Mouse (Mus musculus): ENCODE results near the gene Cx3cr1. TPM values are rescaled to one million over a fixed set of nuclear protein-coding genes. Genes with fewer than 3 reads are reported as not detected.
"Not testable (repeated sequence)": the region's sequence is repeated elsewhere in the genome, so short reads cannot be mapped to it uniquely, and the experiment has no call there.

Cx3cr1 gene
- polyA plus RNA-seq (2012; rRNA removed) = 9.1 and 11.8 TPM in 2 replicates

DNA sequence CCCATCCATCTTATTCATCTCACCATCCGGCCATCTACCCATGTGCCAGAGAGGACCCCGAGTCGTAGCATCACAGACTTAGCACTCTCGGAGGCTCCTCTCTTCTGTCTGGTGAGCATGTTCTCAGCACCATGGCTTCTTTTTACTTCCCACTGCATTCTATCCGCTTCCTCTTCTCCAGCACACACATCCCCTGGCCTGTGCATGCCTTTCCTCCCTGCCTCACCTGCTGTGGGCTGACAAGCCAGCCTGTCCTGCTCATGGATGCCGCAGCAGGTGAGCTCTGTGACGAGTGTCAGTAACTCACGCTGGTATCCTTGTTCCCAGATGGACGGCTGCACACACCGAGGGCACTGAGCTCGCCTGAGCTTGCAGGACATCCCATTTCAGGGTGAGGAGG, at the start of gene Cx3cr1:
Cx3cr1 (minus strand) TSS at position 101 of the 400 bp plus-strand sequence.
- no peak for DNase-seq (ENCODE audit: low read depth)

DNA sequence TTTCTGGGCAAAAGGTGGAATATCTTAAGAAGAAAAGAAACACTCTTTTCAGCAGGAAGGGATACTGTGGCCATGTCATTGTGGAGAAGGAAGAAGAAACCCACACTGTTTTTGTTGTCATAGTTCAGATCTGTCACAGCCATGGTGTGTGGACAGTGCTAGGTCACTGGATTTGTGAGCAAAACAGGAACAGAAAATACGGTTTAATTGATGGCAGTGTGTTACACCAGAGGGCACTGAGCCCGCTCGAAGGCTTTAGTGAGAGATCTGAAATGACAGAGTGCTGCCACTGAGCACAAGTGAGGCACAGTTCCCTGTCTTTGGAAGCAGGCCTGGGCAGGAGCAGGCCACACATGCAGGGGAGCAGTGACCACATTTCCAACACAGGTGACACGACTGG, 48.5 kb upstream of the Cx3cr1 start:
- no peak for DNase-seq (ENCODE audit: low read depth)

DNA sequence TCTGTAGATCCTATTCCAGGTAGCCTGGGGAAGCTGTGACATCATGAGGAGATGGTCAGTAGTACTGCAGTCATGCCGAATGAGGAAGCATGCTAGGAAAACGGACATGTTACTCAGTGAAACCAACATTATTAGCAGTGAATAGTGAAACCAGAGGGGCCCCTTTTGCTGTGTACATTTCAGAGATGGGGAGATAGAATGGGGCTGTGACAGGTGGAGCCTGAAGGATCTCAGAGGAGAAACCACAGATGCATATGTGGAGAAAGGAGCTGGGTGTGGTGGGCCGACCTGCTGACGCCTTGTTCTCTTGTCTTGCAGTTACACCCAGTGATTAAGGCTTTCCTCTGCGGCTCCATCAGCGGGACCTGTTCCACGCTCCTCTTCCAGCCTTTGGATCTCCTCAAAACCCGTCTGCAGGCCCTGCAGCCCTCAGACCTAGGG, 46.5 kb upstream of the Cx3cr1 start:
- DNase-seq (ENCODE audit: low read depth) = no peak

DNA sequence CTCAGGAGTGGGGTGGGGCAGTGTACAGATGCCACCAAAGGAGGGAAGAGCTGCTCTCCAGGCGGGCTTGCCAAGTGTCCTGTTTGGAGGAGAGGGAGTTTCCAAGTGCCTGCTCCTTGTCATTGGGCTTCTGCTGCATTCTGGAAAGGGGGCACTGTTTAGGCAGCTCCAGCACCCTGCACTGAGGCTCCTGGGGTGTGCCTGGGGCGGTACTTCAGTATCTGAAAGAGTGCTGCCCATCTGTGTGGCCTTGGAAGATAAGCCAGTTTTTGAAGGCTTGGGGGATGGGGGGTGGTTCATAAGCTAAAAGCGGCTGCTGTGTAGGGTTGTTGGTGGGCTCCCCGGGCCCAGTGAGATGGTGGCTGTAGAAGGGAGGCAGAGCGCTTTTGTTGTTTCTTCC, 45.9 kb upstream of the Cx3cr1 start:
- no peak for DNase-seq (ENCODE audit: low read depth)

DNA sequence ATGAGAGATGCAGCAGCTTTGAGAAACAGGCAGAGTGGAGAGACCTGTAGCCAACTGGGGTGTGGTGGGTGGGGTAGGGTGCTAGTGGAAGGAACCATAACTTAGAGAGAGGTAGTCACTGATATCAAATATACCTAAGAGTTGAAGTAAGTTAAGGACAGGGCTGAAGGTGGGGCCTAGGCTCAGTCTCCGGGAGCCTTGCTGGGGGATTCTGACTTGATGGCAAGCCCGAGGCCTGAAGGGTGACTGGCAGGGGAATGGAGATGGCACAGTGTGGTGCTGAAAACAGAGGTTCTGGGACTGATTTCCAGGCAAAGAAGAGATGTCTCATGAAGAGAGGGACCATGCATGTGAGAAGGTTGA, 45.1 kb upstream of the Cx3cr1 start:
- DNase-seq (ENCODE audit: low read depth) = no peak

DNA sequence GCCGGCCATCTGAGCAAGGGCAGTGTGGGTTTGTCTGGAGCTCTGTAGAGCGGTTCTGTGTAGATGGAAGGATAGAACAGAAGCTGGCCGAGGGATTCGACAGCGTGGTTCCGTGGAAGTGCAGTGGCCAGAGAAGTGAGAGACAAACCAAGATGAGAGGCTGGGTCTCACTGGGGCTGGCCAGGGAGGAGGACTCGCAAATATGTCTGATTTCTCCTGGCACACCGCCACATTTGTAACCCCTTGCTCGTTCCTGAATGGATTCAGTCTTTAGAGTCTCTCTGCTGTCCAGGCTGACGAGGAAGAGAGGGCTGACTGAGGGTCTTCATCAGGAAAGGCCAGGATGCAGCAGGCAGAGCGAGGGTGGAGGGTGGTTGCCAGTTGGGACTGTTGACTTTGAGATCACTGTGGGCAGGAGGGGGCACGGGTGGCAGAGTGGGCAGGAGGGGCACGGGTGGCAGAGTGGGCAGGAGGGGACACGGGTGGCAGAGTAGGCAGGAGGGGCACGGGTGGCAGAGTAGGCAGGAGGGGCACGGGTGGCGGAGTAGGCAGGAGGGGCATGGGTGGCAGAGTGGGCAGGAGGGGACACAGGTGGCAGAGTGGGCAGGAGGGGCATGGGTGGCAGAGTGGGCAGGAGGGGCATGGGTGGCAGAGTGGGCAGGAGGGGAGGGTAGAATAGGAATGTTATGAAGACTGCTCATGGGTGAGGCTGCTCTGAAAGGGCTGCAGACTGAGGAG, 44.5 kb upstream of the Cx3cr1 start:
- no peak for DNase-seq (ENCODE audit: low read depth)

DNA sequence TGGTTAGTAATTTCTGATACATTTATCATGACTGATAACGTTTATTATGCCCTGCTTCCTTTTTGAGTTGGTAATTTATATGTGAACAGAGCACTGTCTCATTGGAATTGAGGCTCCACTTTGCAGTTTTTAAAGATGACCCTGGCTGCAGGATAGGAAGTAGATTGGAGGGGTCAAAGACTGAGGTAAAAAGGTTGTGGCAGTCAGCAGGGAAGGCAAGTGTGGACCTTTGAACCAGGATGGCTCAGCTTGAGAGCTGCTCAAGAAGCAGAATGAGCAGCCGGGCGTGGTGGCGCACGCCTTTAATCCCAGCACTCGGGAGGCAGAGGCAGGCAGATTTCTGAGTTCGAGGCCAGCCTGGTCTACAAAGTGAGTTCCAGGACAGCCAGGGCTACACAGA, 43.8 kb upstream of the Cx3cr1 start:
- DNase-seq (ENCODE audit: low read depth) = no peak

DNA sequence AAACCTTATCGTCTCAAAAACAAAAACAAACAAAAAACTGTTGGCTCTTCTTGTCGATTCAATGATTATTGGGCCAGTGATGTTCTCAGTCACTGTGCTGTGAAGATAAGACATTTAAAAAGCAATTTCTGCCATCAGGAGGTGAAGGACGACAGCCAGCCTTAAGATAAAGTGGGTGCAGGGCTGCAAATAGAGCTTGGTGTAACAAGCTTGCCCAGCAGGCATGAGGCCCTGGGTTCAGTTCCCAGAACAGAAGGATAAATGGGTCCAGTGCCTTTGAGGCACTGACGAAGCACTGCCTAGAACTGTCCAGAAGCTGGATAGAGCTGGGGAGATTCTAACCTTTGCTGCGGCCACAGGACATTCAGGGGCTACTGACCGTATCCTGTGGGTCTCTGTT, 42.8 kb upstream of the Cx3cr1 start:
- DNase-seq (ENCODE audit: low read depth) = no peak

DNA sequence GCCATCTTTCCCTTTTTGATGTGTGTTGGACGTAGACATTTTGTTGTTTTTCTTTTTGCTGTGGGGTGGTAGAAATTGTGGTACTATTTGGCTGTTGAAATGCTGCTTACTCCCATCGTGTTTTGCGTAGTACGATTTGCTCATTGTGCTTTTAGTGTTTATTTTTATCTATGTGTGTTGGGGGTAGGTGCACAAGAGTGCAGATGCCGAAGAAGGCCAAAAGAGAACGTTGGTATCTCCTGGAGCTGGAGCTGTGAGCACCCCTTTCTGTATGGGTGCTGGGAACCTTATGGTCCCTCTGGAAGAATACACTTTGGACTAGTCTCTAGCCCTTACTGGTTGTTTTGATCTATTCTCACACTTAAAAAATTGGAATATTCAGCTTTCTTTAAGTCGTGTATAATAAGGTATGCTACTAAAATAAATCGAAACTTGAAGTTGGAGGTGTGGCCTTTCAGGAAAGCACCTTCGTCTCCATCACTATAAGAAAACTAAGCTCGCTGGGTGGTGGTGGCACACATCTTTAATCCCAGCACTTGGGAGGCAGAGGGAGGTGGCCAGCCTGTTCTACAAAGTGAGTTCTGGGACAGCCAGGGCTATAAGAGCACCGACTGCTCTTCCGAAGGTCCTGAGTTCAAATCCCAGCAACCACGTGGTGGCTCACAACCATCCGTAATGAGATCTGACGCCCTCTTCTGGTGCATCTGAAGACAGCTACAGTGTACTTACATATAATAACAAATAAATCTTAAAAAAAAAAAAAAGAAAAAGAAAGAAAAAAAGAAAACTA, 41.7 kb upstream of the Cx3cr1 start:
- no peak for DNase-seq (ENCODE audit: low read depth)

DNA sequence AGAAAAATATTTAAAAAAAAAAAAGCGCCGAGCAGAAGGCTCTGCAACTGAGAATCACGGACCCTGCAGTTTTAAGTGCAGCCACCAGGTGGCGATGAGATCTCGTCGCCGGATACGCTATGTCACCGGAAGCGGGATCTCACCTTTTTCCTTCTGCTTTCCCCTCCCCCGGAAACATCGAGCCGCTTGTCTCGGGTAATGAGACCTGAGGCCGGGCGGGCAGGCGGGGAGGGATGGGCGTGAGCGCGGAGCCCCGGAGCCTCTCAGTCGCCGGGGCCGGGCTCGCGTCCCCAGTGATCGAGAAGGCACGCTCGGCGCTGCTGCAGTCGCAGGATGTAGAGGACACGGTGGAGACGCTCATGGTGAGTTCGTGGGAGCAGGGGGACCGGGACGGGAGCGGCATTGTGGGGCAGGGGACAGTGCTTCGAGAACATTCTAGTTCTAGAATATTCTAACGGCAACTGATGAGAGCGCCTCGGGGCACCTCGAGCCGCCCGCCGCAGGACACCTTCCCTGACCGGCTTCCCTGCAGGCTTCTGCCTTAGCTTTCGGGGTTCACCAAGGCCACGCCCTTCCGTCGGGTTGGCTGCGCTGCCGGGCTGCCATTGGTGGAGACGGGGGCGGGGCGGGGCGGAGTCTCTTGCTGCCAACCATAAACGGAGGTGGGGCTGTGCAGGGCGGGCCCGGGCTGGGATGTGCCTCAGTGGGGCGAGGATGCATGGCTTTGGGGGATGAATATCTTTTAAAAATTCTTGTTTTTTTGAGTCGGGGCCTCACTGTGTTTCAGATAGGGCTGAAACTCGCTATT, 40.7 kb upstream of the Cx3cr1 start, which contains the start of gene Slc25a38:
Slc25a38 (plus strand) TSS at position 164 of the 808 bp plus-strand sequence.
- DNase-seq (ENCODE audit: low read depth) = no peak

DNA sequence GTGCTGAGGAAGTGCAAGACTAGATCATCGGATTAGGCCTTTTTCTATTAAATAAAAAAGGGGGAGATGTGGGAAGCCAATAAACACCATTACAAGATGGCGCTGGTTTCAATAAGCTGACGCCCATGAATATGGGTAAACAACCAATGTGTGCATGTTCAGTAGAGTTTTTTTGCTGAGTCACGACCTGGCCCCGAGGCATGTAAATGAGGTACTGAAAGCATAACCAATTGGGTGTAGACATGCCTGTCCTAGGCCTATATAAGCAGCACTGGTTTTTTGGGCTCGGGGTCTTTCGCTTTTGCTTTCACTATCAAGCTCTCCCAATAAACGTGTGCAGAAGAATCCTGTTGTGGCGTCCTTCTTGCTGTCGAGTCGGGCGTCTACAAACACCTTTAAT, 39.3 kb upstream of the Cx3cr1 start:
- DNase-seq (ENCODE audit: low read depth) = not testable (repeated sequence)

DNA sequence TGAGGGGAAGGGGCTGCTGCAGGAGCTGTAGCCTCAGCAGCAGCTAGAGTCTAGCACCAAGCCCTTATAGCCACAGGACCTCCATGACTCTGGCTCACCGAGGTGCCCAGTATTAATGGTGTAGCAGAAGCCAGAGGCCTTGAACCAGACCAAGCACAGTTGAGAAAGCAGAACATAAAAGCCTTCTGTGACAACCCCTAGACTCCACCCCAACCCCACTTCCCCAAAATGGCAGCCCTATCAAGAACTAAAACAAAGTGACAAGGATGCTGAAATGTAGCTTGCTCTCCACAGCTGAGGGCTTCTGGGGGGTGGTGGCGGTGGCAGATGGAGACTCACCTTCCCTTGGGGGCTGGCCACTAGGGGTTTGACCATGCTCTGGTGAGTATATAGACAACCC, 31.5 kb upstream of the Cx3cr1 start:
- no peak for DNase-seq (ENCODE audit: low read depth)

DNA sequence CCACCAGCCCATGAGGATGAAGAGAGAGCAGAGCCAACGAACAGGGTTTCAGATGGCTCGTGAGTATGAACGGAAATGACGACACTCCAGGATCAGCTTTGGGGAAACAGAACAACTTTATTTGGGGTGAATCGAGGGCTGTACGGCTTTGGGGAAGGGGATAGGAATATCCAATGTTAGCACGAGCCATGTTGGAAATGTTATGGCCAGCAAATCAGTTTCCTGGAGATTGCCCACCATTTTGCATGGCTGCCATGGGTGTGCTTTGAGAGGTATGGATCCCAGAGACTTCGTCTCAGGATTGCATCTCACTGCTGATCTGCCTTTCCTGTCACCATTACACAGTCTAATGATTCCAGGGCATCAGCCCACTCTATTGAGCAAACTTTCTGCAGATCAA, 29.6 kb upstream of the Cx3cr1 start:
- DNase-seq (ENCODE audit: low read depth) = no peak

DNA sequence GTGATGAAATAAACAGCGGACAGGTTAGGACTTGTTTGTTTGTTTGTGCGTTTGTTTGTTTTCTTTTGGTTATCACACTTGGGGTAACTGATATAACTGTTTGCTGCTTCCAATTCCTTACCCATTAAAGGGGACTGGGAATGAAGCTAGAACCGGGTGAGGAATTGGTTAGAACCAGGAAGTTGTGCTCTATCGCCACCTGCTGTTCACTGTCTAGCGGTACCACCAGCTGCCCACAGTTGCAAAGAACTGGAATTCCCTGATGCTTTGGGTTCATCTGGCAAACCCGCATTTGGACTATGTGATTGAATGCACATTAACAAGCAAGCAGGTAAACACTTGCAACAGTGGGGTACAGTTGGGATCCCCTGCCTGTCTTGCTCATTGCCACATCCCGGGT, 29.0 kb upstream of the Cx3cr1 start:
- no peak for DNase-seq (ENCODE audit: low read depth)

DNA sequence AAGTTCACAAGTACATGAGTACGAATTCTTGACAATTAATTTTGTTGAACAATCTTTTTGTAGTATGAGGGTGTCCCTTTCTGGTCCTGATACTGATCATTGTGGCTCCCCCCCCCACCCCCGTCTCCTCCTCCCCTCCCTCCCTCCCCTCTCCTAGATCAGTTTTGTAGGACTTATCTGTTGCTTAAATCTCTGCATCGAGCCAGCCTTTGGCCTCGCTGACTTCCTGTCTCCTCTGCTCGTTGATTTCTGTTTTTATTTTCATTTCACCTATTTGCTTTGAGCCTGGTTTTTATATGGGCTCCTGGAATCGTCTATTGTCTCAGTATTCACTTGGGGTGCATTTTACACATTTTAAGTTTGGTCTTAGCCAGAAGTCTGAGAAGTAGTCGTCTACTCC, 26.2 kb upstream of the Cx3cr1 start:
- DNase-seq (ENCODE audit: low read depth) = no peak

DNA sequence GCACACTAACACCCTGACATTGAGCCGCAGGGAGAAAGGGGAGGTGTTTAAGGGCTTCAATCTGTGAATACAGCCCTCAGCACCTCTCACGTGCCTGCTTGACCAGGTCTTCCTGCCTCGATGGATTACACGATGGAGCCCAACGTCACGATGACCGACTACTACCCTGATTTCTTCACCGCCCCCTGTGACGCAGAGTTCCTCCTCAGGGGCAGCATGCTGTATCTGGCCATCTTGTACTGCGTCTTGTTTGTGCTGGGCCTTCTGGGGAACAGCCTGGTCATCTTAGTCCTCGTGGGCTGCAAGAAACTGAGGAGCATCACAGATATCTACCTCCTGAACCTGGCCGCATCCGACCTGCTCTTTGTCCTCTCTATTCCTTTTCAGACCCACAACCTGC, 24.0 kb upstream of the Cx3cr1 start:
- no peak for DNase-seq (ENCODE audit: low read depth)

DNA sequence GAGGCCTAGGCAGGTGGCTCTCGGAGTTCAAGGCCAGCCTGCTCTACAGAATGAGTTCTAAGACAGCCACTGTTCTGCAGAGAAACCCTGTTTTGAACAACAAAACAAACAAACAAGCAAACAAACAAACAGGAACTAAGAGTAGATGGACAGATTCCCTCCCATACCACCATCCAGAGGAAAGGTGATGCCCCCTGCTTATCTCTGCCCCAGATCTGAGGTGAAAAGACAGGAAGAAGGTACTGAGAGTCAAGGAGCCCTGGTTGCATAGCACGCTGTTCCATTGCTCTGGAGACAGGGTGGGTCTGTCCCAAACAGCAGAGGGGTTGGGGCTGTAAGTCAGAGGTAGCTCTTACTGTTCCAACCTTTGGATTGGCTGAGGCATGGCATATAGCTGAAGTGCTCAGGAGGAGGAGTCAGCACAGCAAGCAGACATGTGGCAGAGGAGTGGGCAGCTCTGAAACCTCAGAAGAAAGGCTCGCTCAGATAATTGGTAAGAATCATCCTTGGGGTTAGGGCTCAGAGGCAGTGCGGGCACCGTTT, 22.1 kb upstream of the Cx3cr1 start, which contains the start of gene Ccr8:
Ccr8 (plus strand) TSS at position 419 of the 543 bp plus-strand sequence.
- no peak for DNase-seq (ENCODE audit: low read depth)

DNA sequence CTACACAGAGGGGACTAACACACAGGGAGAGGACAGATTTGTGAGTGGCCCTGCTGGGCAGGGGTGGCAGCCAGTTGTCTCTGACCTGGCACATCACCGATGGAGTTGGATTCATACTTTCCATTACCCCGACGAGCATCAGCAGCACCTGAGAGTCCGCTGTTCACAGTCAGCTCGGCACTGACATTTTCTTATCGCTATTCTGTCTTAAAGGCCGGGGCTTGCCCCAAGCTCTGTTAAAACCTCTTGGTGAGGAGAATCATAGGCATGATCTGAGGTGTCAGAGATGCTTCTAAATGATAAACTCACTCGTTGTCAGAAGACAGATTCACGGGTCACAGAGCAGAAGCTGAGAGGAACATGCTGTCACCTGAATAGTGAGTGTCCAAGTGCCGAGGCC, 21.4 kb upstream of the Cx3cr1 start:
- no peak for DNase-seq (ENCODE audit: low read depth)

DNA sequence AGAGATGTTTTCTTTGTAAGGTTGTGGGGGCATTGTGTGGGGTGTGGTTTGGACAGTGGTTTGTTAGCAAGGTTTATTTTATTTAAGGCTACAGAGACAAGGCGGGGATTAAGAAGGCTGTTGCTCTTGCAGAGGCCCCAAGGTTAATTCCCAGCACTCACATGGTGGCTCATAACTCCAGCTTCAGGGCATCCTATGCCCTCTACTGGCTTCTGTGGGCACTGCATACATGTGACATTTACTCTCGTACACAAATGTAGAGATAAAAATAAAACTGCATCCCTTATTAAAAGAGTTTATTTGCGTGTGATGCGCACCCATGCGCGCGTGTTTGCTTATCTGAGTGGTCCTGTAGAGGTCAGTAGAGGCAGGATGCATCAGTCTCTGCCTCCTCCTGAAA, 19.4 kb upstream of the Cx3cr1 start:
- no peak for DNase-seq (ENCODE audit: low read depth)

DNA sequence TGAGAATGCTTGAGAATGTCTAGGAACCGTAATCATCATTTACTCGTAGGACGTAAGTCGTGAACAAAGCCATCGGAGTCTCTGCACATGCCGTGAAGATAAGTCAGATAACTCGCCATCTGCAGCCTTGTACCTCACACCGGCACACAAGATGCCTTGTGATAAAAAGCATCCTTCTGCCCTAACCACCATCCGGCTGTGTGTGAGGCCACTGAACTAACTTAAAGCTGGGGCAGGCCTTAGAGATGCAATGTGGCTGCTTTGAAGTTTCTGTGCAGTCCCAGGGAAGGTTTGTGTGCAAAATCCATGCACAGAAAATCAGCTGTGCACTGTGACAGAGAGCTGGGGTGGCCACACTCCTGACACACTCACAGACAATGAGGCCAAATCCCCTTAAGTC, 14.7 kb upstream of the Cx3cr1 start:
- DNase-seq (ENCODE audit: low read depth) = no peak

DNA sequence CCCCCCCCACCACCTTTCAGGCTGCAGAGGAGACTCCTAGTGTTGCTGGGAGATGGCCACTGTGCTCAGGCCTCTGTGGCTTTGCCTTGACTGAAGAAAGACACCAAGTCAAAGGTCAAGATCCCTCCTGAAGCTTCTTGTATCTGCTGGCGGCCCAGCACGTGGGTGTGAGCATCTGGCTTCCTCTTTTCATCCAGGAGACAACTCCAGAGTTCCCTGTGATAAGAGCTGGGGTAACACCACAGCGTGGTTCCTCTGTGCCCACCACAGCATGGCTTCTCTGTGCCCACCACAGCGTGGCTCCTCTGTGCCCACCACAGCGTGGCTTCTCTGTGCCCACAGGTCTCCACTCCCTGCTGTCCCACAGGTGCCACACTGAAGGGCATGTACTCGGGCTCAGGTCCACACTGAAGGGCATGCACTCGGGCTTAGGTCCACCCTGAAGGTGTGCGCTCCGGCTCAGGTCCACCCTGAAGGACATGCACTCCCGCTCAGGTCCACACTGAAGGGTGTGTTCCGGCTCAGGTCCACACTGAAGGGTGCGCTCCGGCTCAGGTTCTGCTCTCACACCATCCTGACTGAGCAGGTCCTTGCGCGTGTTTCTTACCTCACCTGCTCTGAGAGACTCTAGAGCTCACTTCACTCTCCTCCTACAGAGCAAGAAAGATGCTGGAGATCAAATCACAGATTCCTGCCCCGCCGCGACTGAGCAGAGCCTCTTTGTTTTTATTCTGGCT, 13.6 kb upstream of the Cx3cr1 start:
- DNase-seq (ENCODE audit: low read depth) = no peak

Data from gonadal fat pad, adult 2 months (tissue).